Mouse (Mus musculus): ENCODE data around the gene Zfp612. TPM values are rescaled to one million over a fixed set of nuclear protein-coding genes. Genes with fewer than 3 reads are reported as not detected.

Gene Zfp612
- polyA plus RNA-seq, 1 experiment from 2014 or later, result 5.1 TPM

DNA sequence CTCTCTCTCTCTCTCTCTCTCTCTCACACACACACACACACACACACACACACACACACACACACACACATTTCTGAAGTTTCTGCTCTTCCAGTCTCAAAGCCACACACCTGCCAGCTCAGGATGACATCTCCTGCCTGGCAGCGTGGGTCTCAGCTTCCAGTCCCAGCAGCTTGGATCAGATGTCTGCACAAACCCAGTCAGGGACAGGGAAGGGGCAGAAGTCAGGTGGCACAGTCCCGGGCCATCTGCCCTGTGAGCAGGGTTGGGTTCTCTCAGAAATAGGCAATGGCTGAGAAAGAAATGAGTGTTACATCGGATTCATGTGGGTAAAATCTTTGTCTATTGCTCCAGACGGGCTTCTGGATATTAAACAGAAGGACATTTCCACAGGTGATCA lies 61.2 kb downstream of the Zfp612 start:
- Histone ChIP-seq H3K4me2 (replicated peaks) (no peak overlapping the region), H3K4me3 (replicated peaks) (no peak overlapping the region), H3K9ac (no peak overlapping the region), H3K27me3 (replicated peaks) (no peaks in the 10 kb centered on the region), H3K27ac (no peak overlapping the region), H3K4me1 (replicated peaks) (no peaks in the 10 kb centered on the region), H3K9me3 (no peaks in the 10 kb centered on the region), H3K36me3 (no peaks in the 10 kb centered on the region)
- no peak for ATAC-seq
- 65% methylated on average over 4 of the region's 4 CpGs for WGBS

Other genes with a start within 250 kb of the Zfp612 start
- gene Phlpp2, start 211.2 kb upstream of the Zfp612 start, polyA plus RNA-seq (2015; fragmentation: Nextera tagmentation; extraction: Ambion mirVana), result 2.1 and 2.4 TPM in 2 replicates
- 12.8 and 14.6 TPM in 2 replicates for gene Marveld3, start 117.5 kb upstream of the Zfp612 start, polyA plus RNA-seq (2015; fragmentation: Nextera tagmentation; extraction: Ambion mirVana)
- not detected in 2 replicates for gene Tat, start 89.3 kb upstream of the Zfp612 start, polyA plus RNA-seq (2015; fragmentation: Nextera tagmentation; extraction: Ambion mirVana)
- gene Chst4, start 40.0 kb upstream of the Zfp612 start, polyA plus RNA-seq (2015; fragmentation: Nextera tagmentation; extraction: Ambion mirVana), result 2.5 and 2.6 TPM in 2 replicates
- not detected in 2 replicates for gene Gm21964, start 21.5 kb downstream of the Zfp612 start, polyA plus RNA-seq (2015; fragmentation: Nextera tagmentation; extraction: Ambion mirVana)
- gene Gm17720, start 23.0 kb downstream of the Zfp612 start, polyA plus RNA-seq (2015; fragmentation: Nextera tagmentation; extraction: Ambion mirVana), result not detected in 2 replicates
- gene Calb2, start 88.5 kb downstream of the Zfp612 start, polyA plus RNA-seq (2015; fragmentation: Nextera tagmentation; extraction: Ambion mirVana), result 0.13 and 0.38 TPM in 2 replicates
- 8.5 and 9.1 TPM in 2 replicates for gene Cmtr2, start 135.9 kb downstream of the Zfp612 start, polyA plus RNA-seq (2015; fragmentation: Nextera tagmentation; extraction: Ambion mirVana)
- gene Hydin, start 187.2 kb downstream of the Zfp612 start, polyA plus RNA-seq (2015; fragmentation: Nextera tagmentation; extraction: Ambion mirVana), result 0.03 TPM in 2 replicates